In genomic region chr14:76415781-76416301, GRCm38 (mm10) we compare ENCODE assay signal across 9 mouse cellular contexts. TPM values are rescaled to one million over a fixed set of nuclear protein-coding genes. Genes with fewer than 3 reads are reported as not detected.
DNase-seq lines count a peak whose midpoint lies in the region; ATAC-seq and TF ChIP-seq lines count a peak whose summit lies in the region.
"Had no signal": no experiment of that assay in that cellular context is flagged by ENCODE, and none has a peak within 500 bp of the region (broad histone marks: within the 10 kb centered on the region; RNA-seq: fewer than 3 reads in every experiment).

No protein-coding gene starts in this region.

- no peak for TF ChIP-seq CTCF in cortical plate, adult 2 months (IDR thresholded peaks at IDR 0.05; ENCODE audit: extremely low read depth, insufficient read depth, low read length)

- DNase-seq in left cerebral cortex, adult 11 months (ENCODE audit: low spot score) = peak; percentile 53
- no peak for DNase-seq in left cerebral cortex, postnatal 4 days
- DNase-seq in gastrocnemius, postnatal 36 days = peak; percentile 21 to 42
- peak; percentile 13 for DNase-seq in kidney, adult 11 months

- peaks cover 26% of the 10 kb centered on the region for H3K36me3 ChIP-seq in limb, embryonic 13.5 days
- H3K36me3 ChIP-seq in midbrain, embryonic 12.5 days = peaks cover 26% of the 10 kb centered on the region
- peaks cover 14% of the 10 kb centered on the region; the same call in 1 of the 2 replicates for H3K36me3 ChIP-seq in stomach, embryonic 15.5 days
- H3K36me3 ChIP-seq: G1E had no signal

- peak overlapping the region; percentile 49 for H3K4me3 ChIP-seq in cortical plate, adult 2 months (ENCODE audit: insufficient read depth, low read length)
- H3K4me3 ChIP-seq in limb, embryonic 13.5 days = peak overlapping the region; percentile 96
- peak overlapping the region; percentile 100 for H3K4me3 ChIP-seq in midbrain, embryonic 12.5 days
- H3K4me3 ChIP-seq in stomach, embryonic 15.5 days (replicated peaks) = peak overlapping the region; percentile 84

- peak overlapping the region; percentile 75 for H3K27ac ChIP-seq in cortical plate, adult 2 months (ENCODE audit: insufficient read depth, low read length)
- H3K27ac ChIP-seq in limb, embryonic 13.5 days = peak overlapping the region; percentile 99
- H3K27ac ChIP-seq in midbrain, embryonic 12.5 days (replicated peaks) = peak overlapping the region; percentile 100
- peak overlapping the region; percentile 98 for H3K27ac ChIP-seq in stomach, embryonic 15.5 days

- 0 out of 2 replicates have a peak, but pooled peaks have one; percentile 4 for ATAC-seq in limb, embryonic 13.5 days (ENCODE audit: low FRiP score, low read depth)
- ATAC-seq in midbrain, embryonic 12.5 days (ENCODE audit: low FRiP score, low read depth) = peak; percentile 5
- ATAC-seq in stomach, embryonic 15.5 days (ENCODE audit: insufficient read depth, low FRiP score, low read depth) = no peak

- WGBS in limb, embryonic 13.5 days = under 1% methylated on average over 31 of the region's 38 CpGs
- WGBS in midbrain, embryonic 12.5 days = under 1% methylated on average over 32 of the region's 38 CpGs
- WGBS in stomach, embryonic 15.5 days = under 1% methylated on average over 33 of the region's 38 CpGs

- H3K4me2 ChIP-seq in limb, embryonic 13.5 days (replicated peaks) = peak overlapping the region; percentile 95
- H3K4me2 ChIP-seq in midbrain, embryonic 12.5 days (replicated peaks) = peak overlapping the region; percentile 90
- H3K4me2 ChIP-seq in stomach, embryonic 15.5 days = peak overlapping the region; percentile 93

- H3K4me1 ChIP-seq in cortical plate, adult 2 months (ENCODE audit: control insufficient read depth, insufficient read depth, low read length) = peaks cover 8% of the 10 kb centered on the region
- peaks cover 49% of the 10 kb centered on the region for H3K4me1 ChIP-seq in limb, embryonic 13.5 days
- peaks cover 51% of the 10 kb centered on the region for H3K4me1 ChIP-seq in midbrain, embryonic 12.5 days
- H3K4me1 ChIP-seq in stomach, embryonic 15.5 days = peaks cover 42% of the 10 kb centered on the region

- no peaks in the 10 kb centered on the region for H3K27me3 ChIP-seq in limb, embryonic 13.5 days
- no peaks in the 10 kb centered on the region for H3K27me3 ChIP-seq in midbrain, embryonic 12.5 days
- H3K27me3 ChIP-seq in stomach, embryonic 15.5 days (replicated peaks) = no peaks in the 10 kb centered on the region

- TF ChIP-seq POLR2A in cortical plate, adult 2 months (IDR thresholded peaks at IDR 0.05; ENCODE audit: extremely low read depth, insufficient read depth, low read length) = peak; percentile 53

- peak overlapping the region; percentile 99 for H3K9ac ChIP-seq in limb, embryonic 13.5 days
- H3K9ac ChIP-seq in midbrain, embryonic 12.5 days (replicated peaks) = peak overlapping the region; percentile 100
- peak overlapping the region; percentile 96; the same call in 1 of the 2 replicates for H3K9ac ChIP-seq in stomach, embryonic 15.5 days

- H3K9me3 ChIP-seq in limb, embryonic 13.5 days = no peaks in the 10 kb centered on the region
- no peaks in the 10 kb centered on the region for H3K9me3 ChIP-seq in midbrain, embryonic 12.5 days
- H3K9me3 ChIP-seq in stomach, embryonic 15.5 days = no peaks in the 10 kb centered on the region

- intact Hi-C loops in left cerebral cortex, postnatal 4 days (cut with DNase I) = no loop called here
- intact Hi-C loops in gastrocnemius, postnatal 36 days (cut with DNase I) = loop anchor here (2.0 to 5.0 kb wide), 2 partner anchors 51 to 104 kb away; no protein-coding TSS in a partner anchor

RNA-seq across cellular contexts. Expression of gene Tsc22d1, which starts 1.1 kb away (rescaled TPM):
- total RNA-seq in left cerebral cortex, postnatal 4 days (2021) = 100 to 1,000 TPM; 619 to 641 TPM
- 463 and 478 TPM in 2 replicates for polyA plus RNA-seq in cortical plate, adult 2 months (2012; rRNA removed)
- total RNA-seq in gastrocnemius, postnatal 36 days (2021) = 10 to 100 TPM; 91.9 to 99.3 TPM
- polyA plus RNA-seq in limb, embryonic 13.5 days (2015; fragmentation: Nextera tagmentation; extraction: Ambion mirVana) = 767 and 777 TPM in 2 replicates
- polyA plus RNA-seq in midbrain, embryonic 12.5 days (2016; fragmentation: Nextera tagmentation; extraction: Ambion mirVana) = 436 and 539 TPM in 2 replicates
- 474 and 525 TPM in 2 replicates for polyA plus RNA-seq in stomach, embryonic 15.5 days (2015; fragmentation: Nextera tagmentation; extraction: Ambion mirVana)

Comparison
In these comparisons a context has a peak if more than half of its experiments do, and no peak if none do; other contexts are left out.
1. H3K4me3 ChIP-seq: peak in every context shown above with its lines; median percentile 100 in midbrain, embryonic 12.5 days; 96 in limb, embryonic 13.5 days; 84 in stomach, embryonic 15.5 days; 49 in cortical plate, adult 2 months.